Mouse (Mus musculus): ENCODE measurements around the gene Nrf1.

GRCm38 (mm10) chr6:30143263-30143662, 95.5 kb downstream of the Nrf1 start:
- TF ChIP-seq CTCF (IDR thresholded peaks at IDR 0.05; ENCODE audit: low read depth) = no peak
- TF ChIP-seq EP300 (IDR thresholded peaks at IDR 0.05; ENCODE audit: low read depth) = no peak

Measured in liver, embryonic 14.5 days (tissue).